Mouse (Mus musculus): ENCODE data around the gene Mecp2. TPM values are rescaled to one million over a fixed set of nuclear protein-coding genes. Genes with fewer than 3 reads are reported as not detected.
"Not testable (repeated sequence)": the region's sequence is repeated elsewhere in the genome, so short reads cannot be mapped to it uniquely, and the experiment has no call there.

Gene Mecp2
- polyA plus RNA-seq (2015; fragmentation: Nextera tagmentation; extraction: Ambion mirVana) = 4.7 and 5.4 TPM in 2 replicates

GRCm38 (mm10) chrX:74135263-74135662 is at the start of gene Mecp2:
Mecp2 (minus strand) TSS chrX:74135363.
- H3K36me3 ChIP-seq (replicated peaks; ENCODE audit: insufficient read depth, low read length); H3K4me1 ChIP-seq (ENCODE audit: insufficient read depth); H3K9me3 ChIP-seq (ENCODE audit: low read length); H3K4me2 ChIP-seq (ENCODE audit: low read depth, low read length); H3K4me3 ChIP-seq (ENCODE audit: low read depth, low read length); DNase-seq; H3K27me3 ChIP-seq (ENCODE audit: insufficient read depth, low read length); H3K27ac ChIP-seq (ENCODE audit: low read depth); ATAC-seq; H3K9ac ChIP-seq (replicated peaks): not testable (repeated sequence)
- 13% methylated on average over 1 of the region's 1 CpGs for WGBS (ENCODE audit: insufficient replicate concordance)

GRCm38 (mm10) chrX:74176959-74177358 is 41.8 kb upstream of the Mecp2 start, which contains the start of gene Tktl1:
Tktl1 (plus strand) TSS chrX:74177259.
- no peak for TF ChIP-seq CTCF (IDR thresholded peaks at IDR 0.05; ENCODE audit: low read depth)
- TF ChIP-seq EP300 (IDR thresholded peaks at IDR 0.05; ENCODE audit: low read depth) = no peak
- 79% methylated on average over 17 of the region's 17 CpGs for WGBS (ENCODE audit: insufficient replicate concordance)
- H3K9me3 ChIP-seq (ENCODE audit: low read length) = no peaks in the 10 kb centered on the region
- no peak within 1 kb of the TSS for H3K4me2 ChIP-seq (ENCODE audit: low read depth, low read length)
- no peak within 1 kb of the TSS for H3K9ac ChIP-seq (replicated peaks)
- H3K4me3 ChIP-seq (ENCODE audit: low read depth, low read length) = no peak within 1 kb of the TSS
- no peaks in the 10 kb centered on the region for H3K27me3 ChIP-seq (ENCODE audit: insufficient read depth, low read length)
- ATAC-seq (no peak), DNase-seq (no peak)
- H3K36me3 ChIP-seq (replicated peaks; ENCODE audit: insufficient read depth, low read length) = no peaks in the 10 kb centered on the region
- H3K27ac ChIP-seq (ENCODE audit: low read depth) = no peak within 1 kb of the TSS
- no peaks in the 10 kb centered on the region for H3K4me1 ChIP-seq (ENCODE audit: insufficient read depth)

- 89% methylated on average over 1 of the region's 1 CpGs for WGBS (ENCODE audit: insufficient replicate concordance)
- no peak for TF ChIP-seq EP300 (IDR thresholded peaks at IDR 0.05; ENCODE audit: low read depth)
- TF ChIP-seq CTCF (IDR thresholded peaks at IDR 0.05; ENCODE audit: low read depth) = no peak
- no peak within 1 kb of the TSS for H3K4me3 ChIP-seq (ENCODE audit: low read depth, low read length)
- H3K36me3 ChIP-seq (replicated peaks; ENCODE audit: insufficient read depth, low read length) = no peaks in the 10 kb centered on the region
- no peak for DNase-seq
- no peaks in the 10 kb centered on the region for H3K4me1 ChIP-seq (ENCODE audit: insufficient read depth)
- no peak within 1 kb of the TSS for H3K27ac ChIP-seq (ENCODE audit: low read depth)
- H3K9ac ChIP-seq (replicated peaks) = no peak within 1 kb of the TSS
- H3K4me2 ChIP-seq (ENCODE audit: low read depth, low read length) = no peak within 1 kb of the TSS
- H3K27me3 ChIP-seq (ENCODE audit: insufficient read depth, low read length) = no peaks in the 10 kb centered on the region
- H3K9me3 ChIP-seq (ENCODE audit: low read length) = no peaks in the 10 kb centered on the region
- no peak for ATAC-seq
Measured at GRCm38 (mm10) chrX:74167738-74168137, 32.6 kb upstream of the Mecp2 start, which contains the start of gene Tex28. Tex28 (minus strand) TSS chrX:74167838.

GRCm38 (mm10) chrX:74127164-74127563 is 8.0 kb downstream of the Mecp2 start, which contains the start of gene Opn1mw:
Opn1mw (plus strand) TSS chrX:74127464.
- H3K36me3 ChIP-seq (replicated peaks; ENCODE audit: insufficient read depth, low read length) = no peaks in the 10 kb centered on the region
- no peak within 1 kb of the TSS for H3K4me3 ChIP-seq (ENCODE audit: low read depth, low read length)
- H3K9me3 ChIP-seq (ENCODE audit: low read length) = no peaks in the 10 kb centered on the region
- H3K4me1 ChIP-seq (ENCODE audit: insufficient read depth) = no peaks in the 10 kb centered on the region
- DNase-seq (no peak), ATAC-seq (no peak)
- H3K4me2 ChIP-seq (ENCODE audit: low read depth, low read length) = no peak within 1 kb of the TSS
- no peak for TF ChIP-seq CTCF (IDR thresholded peaks at IDR 0.05; ENCODE audit: low read depth)
- H3K27ac ChIP-seq (ENCODE audit: low read depth) = no peak within 1 kb of the TSS
- H3K27me3 ChIP-seq (ENCODE audit: insufficient read depth, low read length) = no peaks in the 10 kb centered on the region
- no peak within 1 kb of the TSS for H3K9ac ChIP-seq (replicated peaks)

GRCm38 (mm10) chrX:74124975-74125374 is 10.2 kb downstream of the Mecp2 start:
- H3K27ac ChIP-seq (ENCODE audit: low read depth) = no peak overlapping the region
- TF ChIP-seq EP300 (IDR thresholded peaks at IDR 0.05; ENCODE audit: low read depth) = no peak
- TF ChIP-seq CTCF (IDR thresholded peaks at IDR 0.05; ENCODE audit: low read depth) = peak; percentile 47
- DNase-seq (peak; percentile 15), ATAC-seq (no peak)
- H3K9me3 ChIP-seq (ENCODE audit: low read length) = no peaks in the 10 kb centered on the region
- H3K27me3 ChIP-seq (ENCODE audit: insufficient read depth, low read length) = no peaks in the 10 kb centered on the region
- no peaks in the 10 kb centered on the region for H3K36me3 ChIP-seq (replicated peaks; ENCODE audit: insufficient read depth, low read length)
- no peak overlapping the region for H3K9ac ChIP-seq (replicated peaks)
- H3K4me3 ChIP-seq (ENCODE audit: low read depth, low read length) = no peak overlapping the region
- H3K4me1 ChIP-seq (ENCODE audit: insufficient read depth) = no peaks in the 10 kb centered on the region
- WGBS (ENCODE audit: insufficient replicate concordance) = 45% methylated on average over 2 of the region's 2 CpGs
- H3K4me2 ChIP-seq (ENCODE audit: low read depth, low read length) = no peak overlapping the region

GRCm38 (mm10) chrX:74115511-74115910 is 19.7 kb downstream of the Mecp2 start:
- ATAC-seq = peak; percentile 73
- no peaks in the 10 kb centered on the region for H3K27me3 ChIP-seq (ENCODE audit: insufficient read depth, low read length)
- H3K36me3 ChIP-seq (replicated peaks; ENCODE audit: insufficient read depth, low read length) = no peaks in the 10 kb centered on the region
- peak overlapping the region; percentile 62 for H3K4me2 ChIP-seq (ENCODE audit: low read depth, low read length)
- peak overlapping the region; percentile 31 for H3K4me3 ChIP-seq (ENCODE audit: low read depth, low read length)
- no peaks in the 10 kb centered on the region for H3K9me3 ChIP-seq (ENCODE audit: low read length)
- TF ChIP-seq EP300 (IDR thresholded peaks at IDR 0.05; ENCODE audit: low read depth) (no peak), CTCF (IDR thresholded peaks at IDR 0.05; ENCODE audit: low read depth) (peak; percentile 68)
- WGBS (ENCODE audit: insufficient replicate concordance) = 21% methylated on average over 10 of the region's 10 CpGs
- H3K9ac ChIP-seq (replicated peaks) = no peak overlapping the region; the same call in 1 of the 2 replicates
- H3K27ac ChIP-seq (ENCODE audit: low read depth) = no peak overlapping the region
- DNase-seq = peak; percentile 63
- H3K4me1 ChIP-seq (ENCODE audit: insufficient read depth) = no peaks in the 10 kb centered on the region

- DNase-seq (no peak), ATAC-seq (no peak)
- no peak overlapping the region for H3K4me3 ChIP-seq (ENCODE audit: low read depth, low read length)
- no peaks in the 10 kb centered on the region for H3K4me1 ChIP-seq (ENCODE audit: insufficient read depth)
- no peaks in the 10 kb centered on the region for H3K36me3 ChIP-seq (replicated peaks; ENCODE audit: insufficient read depth, low read length)
- H3K4me2 ChIP-seq (ENCODE audit: low read depth, low read length) = no peak overlapping the region
- no peaks in the 10 kb centered on the region for H3K27me3 ChIP-seq (ENCODE audit: insufficient read depth, low read length)
- H3K9me3 ChIP-seq (ENCODE audit: low read length) = no peaks in the 10 kb centered on the region
- no peak overlapping the region for H3K9ac ChIP-seq (replicated peaks)
- H3K27ac ChIP-seq (ENCODE audit: low read depth) = no peak overlapping the region
- TF ChIP-seq EP300 (IDR thresholded peaks at IDR 0.05; ENCODE audit: low read depth) = no peak
- TF ChIP-seq CTCF (IDR thresholded peaks at IDR 0.05; ENCODE audit: low read depth) = no peak
Measured at GRCm38 (mm10) chrX:74114036-74114435, 21.1 kb downstream of the Mecp2 start.
